Mouse (Mus musculus) ES-E14 (cell line): ENCODE measurements around the gene Rfx2. TPM values are rescaled to one million over a fixed set of nuclear protein-coding genes. Genes with fewer than 3 reads are reported as not detected.

ENCODE experiments used
- DNase-seq: peaks from one replicate; pipeline ENCODE4 v3.0.0-alpha.2; 2013; ENCODE audit warnings: low read depth, low spot score
- H3K27ac ChIP-seq: 2 replicates; pipeline ENCODE4 v1.5.1; 2012; ENCODE audit warnings: low read depth, mild to moderate bottlenecking, low read length, moderate library complexity, mixed read lengths; ENCODE audit not compliant: poor library complexity, insufficient read depth, severe bottlenecking
- H3K36me3 ChIP-seq: 2 replicates; pipeline ENCODE4 v1.6.1; 2012; ENCODE audit warnings: mild to moderate bottlenecking, low read length, moderate library complexity, mixed read lengths; ENCODE audit not compliant: control insufficient read depth, poor library complexity, insufficient read depth, severe bottlenecking
- H3K4me1 ChIP-seq, 2 experiments: fragments of 150-350 bp in 1 of 2; sonication (generic) in 1 of 2; 2 replicates each; pipeline ENCODE4 v1.6.1; 2012; ENCODE audit warnings: low read length in 2 of 2, mild to moderate bottlenecking in 1 of 2, mixed read lengths in 1 of 2; ENCODE audit not compliant: control insufficient read depth in 2 of 2, insufficient read depth in 2 of 2, poor library complexity in 1 of 2
- H3K4me3 ChIP-seq, 2 experiments: fragments of 150-350 bp in 1 of 2; sonication (generic) in 1 of 2; 2 replicates each; pipeline ENCODE4 v1.5.1; 2012; ENCODE audit warnings: low read length in 2 of 2, low read depth in 1 of 2, mild to moderate bottlenecking in 1 of 2, mixed read lengths in 1 of 2; ENCODE audit not compliant: insufficient read depth in 1 of 2, poor library complexity in 1 of 2, severe bottlenecking in 1 of 2
- H3K9ac ChIP-seq: 2 replicates; pipeline ENCODE4 v1.6.1; 2012; ENCODE audit warnings: low read depth, mild to moderate bottlenecking, low read length, mixed read lengths; ENCODE audit not compliant: poor library complexity, insufficient read depth, severe bottlenecking
- H3K9me3 ChIP-seq: fragments of 150-350 bp; sonication (generic); 2 replicates; pipeline ENCODE4 v1.6.1; 2012; ENCODE audit warnings: low read depth, mild to moderate bottlenecking, low read length; ENCODE audit not compliant: control insufficient read depth, insufficient read depth
- CHD2 ChIP-seq: IDR thresholded peaks from 2 replicates; pipeline ENCODE4 v1.6.1; 2014; ENCODE audit warnings: mild to moderate bottlenecking, low read depth, low read length, inconsistent platforms
- HCFC1 ChIP-seq: IDR thresholded peaks from 2 replicates; pipeline ENCODE4 v1.6.1; 2012; ENCODE audit warnings: low read length, inconsistent platforms, borderline replicate concordance; ENCODE audit not compliant: insufficient read depth
- MAFK ChIP-seq: IDR thresholded peaks from 2 replicates; pipeline ENCODE4 v1.6.1; 2014; ENCODE audit warnings: mild to moderate bottlenecking, low read depth, low read length, inconsistent platforms; ENCODE audit not compliant: insufficient read depth
- ZC3H11A ChIP-seq: IDR thresholded peaks from 2 replicates; pipeline ENCODE4 v1.6.1; 2012; ENCODE audit warnings: low read depth, mild to moderate bottlenecking, inconsistent platforms, low read length, borderline replicate concordance
- ZNF384 ChIP-seq: IDR thresholded peaks from 2 replicates; pipeline ENCODE4 v1.6.1; 2012; ENCODE audit warnings: low read depth, low read length, inconsistent platforms
- in situ Hi-C, 2 experiments: fragments of 600-800 bp; cut with MboI; formaldehyde crosslinking; loops; one replicate each; pipeline ENCODE4 v1.15.1; 2025; ENCODE audit warnings: low sequenced_read_pairs in 2 of 2, inconsistent platforms in 1 of 2; ENCODE audit not compliant: unreplicated experiment in 2 of 2
- total RNA-seq: library from RNA; depleted of rRNA; stranded (reverse); fragments of 300-350 nt; gene quantifications from 2 replicates; pipeline ENCODE4 v1.2.3, GENCODE M21; 2012

The Rfx2 gene
- total RNA-seq, 1 experiment: 15.8 TPM

DNA sequence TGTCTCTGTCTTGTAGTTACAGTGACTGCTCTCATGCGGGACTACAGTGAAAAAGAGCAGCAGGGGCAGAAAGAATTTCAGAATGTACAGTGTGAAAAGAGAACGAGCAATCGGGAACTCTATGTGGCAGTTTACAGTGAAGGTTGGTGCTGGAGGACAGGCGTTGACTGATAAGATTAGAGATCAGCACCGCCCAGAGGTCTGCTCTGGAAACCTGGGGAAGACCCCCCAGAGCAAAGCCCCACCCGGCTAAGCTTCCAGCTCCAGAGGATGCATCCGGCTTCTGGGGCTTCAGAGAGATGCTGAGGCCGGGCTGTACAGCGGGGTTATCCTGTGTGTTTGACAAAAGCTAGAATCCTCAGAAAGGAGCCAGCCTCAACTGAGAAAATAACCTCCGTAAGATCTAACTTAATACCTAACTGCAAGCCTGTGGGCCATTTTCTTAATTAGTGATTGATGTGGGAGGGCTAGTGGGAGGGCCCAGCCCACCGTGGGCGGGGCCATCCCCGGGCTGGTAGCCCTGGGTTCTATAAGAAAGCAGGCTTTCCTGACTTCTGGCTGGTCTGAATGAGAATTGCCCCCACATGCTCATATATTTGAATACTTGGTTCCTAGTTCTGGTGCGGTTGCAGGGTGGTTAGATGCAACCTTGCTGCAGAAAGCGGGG, 39.6 kb upstream of the Rfx2 start:
- in situ Hi-C loops: no loop called here
- Histone ChIP-seq H3K9me3 (no peaks in the 10 kb centered on the region), H3K9ac (peak overlapping the region; percentile 52; the same call in 1 of the 2 replicates), H3K36me3 (no peaks in the 10 kb centered on the region), H3K4me3 (peak overlapping the region; percentile 29 to 54; a peak in 3 of 4 replicates), H3K4me1 (peaks cover 10 to 25% of the 10 kb centered on the region in 2 experiments), H3K27ac (peak overlapping the region; percentile 77)
- TF ChIP-seq ZC3H11A: no peak
- no peak for TF ChIP-seq HCFC1
- no peak for TF ChIP-seq CHD2
- DNase-seq: peak; percentile 57

GRCm38 (mm10) chr17:56869481-56869977, 38.7 kb upstream of the Rfx2 start:
- in situ Hi-C loops: no loop called here
- Histone ChIP-seq H3K9ac (no peak overlapping the region), H3K9me3 (no peaks in the 10 kb centered on the region), H3K4me3 (peak overlapping the region in 1 of 2 experiments; percentile 54; a peak in 1 of 4 replicates), H3K27ac (peak overlapping the region; percentile 77; the same call in 1 of the 2 replicates), H3K36me3 (no peaks in the 10 kb centered on the region), H3K4me1 (peaks cover 10 to 27% of the 10 kb centered on the region in 2 experiments)
- TF ChIP-seq ZC3H11A: no peak
- no peak for TF ChIP-seq CHD2
- TF ChIP-seq MAFK: no peak
- TF ChIP-seq ZNF384: no peak
- no peak for TF ChIP-seq HCFC1
- peak; percentile 45 for DNase-seq

DNA sequence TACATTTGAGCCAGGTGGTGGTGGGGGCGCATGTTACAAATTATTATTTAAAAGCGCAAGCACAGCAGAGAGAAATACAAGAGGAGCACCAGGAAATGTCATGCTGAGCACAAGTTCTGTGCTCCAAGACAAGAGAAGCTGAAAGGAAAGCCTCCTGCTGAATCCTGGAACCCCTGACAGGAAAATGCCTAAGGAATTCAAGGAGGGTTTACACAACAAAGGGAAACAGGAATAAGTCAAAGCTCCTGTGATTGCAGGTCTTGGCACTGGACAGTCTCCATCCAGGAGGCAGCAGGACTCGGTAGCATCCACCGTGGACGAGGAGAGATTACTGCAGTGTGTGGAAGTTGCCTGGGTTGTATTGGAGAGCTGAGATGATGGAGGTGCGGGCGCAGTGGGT, 35.3 kb upstream of the Rfx2 start:
- no peak for TF ChIP-seq ZC3H11A
- no peak for TF ChIP-seq MAFK
- no peak for TF ChIP-seq CHD2
- no peak for TF ChIP-seq ZNF384
- no peak for TF ChIP-seq HCFC1
- no peak overlapping the region for H3K4me3 ChIP-seq
- DNase-seq: no peak

DNA sequence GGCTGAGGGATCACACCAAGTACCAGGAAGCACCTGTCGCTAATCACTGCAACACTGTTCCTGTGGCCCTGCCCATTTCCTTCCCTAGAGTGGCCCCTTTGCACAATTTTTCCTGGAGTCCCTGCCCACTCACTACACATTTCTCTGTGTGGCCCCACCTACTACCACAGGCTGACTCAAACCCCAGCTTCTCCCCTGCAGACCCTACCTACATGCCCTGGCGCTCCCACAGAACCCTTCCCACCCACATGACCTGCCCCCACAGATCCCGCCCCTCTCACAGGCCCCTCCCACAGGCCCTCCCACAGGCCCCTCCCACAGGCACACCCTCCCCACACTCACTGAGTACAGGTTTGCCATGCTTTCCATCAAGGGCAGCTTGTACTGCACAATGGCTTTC, 30.4 kb upstream of the Rfx2 start:
- Histone ChIP-seq H3K4me1 (peaks cover 8 to 18% of the 10 kb centered on the region in 2 experiments), H3K4me3 (no peak overlapping the region), H3K36me3 (no peaks in the 10 kb centered on the region), H3K9me3 (no peaks in the 10 kb centered on the region), H3K27ac (no peak overlapping the region; the same call in 1 of the 2 replicates), H3K9ac (peak overlapping the region; percentile 53; the same call in 1 of the 2 replicates)
- TF ChIP-seq HCFC1 (no peak), CHD2 (no peak), MAFK (no peak), ZC3H11A (no peak), ZNF384 (no peak)
- in situ Hi-C loops: no loop called here
- peak; percentile 82 for DNase-seq

More for the DNA sequence above, 35.3 kb upstream of the Rfx2 start:
- H3K4me1 ChIP-seq: peaks cover 3 to 20% of the 10 kb centered on the region in 2 experiments
- H3K36me3 ChIP-seq: no peaks in the 10 kb centered on the region
- H3K9me3 ChIP-seq: no peaks in the 10 kb centered on the region
- peak overlapping the region; percentile 69; the same call in 1 of the 2 replicates for H3K27ac ChIP-seq
- in situ Hi-C loops: no loop called here
- H3K9ac ChIP-seq: no peak overlapping the region; the same call in 1 of the 2 replicates
